Mouse (Mus musculus): Measurements from ENCODE around the gene Gas2l2.

Gene Gas2l2

GRCm38 (mm10) chr11:83403787-83404186, 25.5 kb downstream of the Gas2l2 start:
- in situ Hi-C loops (cut with MboI; ENCODE audit: low sequenced_read_pairs), result no loop called here

GRCm38 (mm10) chr11:83398724-83399123, 30.5 kb downstream of the Gas2l2 start:
- in situ Hi-C loops (cut with MboI; ENCODE audit: low sequenced_read_pairs), result no loop called here

GRCm38 (mm10) chr11:83397626-83398025, 31.6 kb downstream of the Gas2l2 start:
- in situ Hi-C loops (cut with MboI; ENCODE audit: low sequenced_read_pairs), result no loop called here

GRCm38 (mm10) chr11:83394802-83395439, 34.3 kb downstream of the Gas2l2 start:
- in situ Hi-C loops (cut with MboI; ENCODE audit: low sequenced_read_pairs), result no loop called here

GRCm38 (mm10) chr11:83393062-83393461, 36.2 kb downstream of the Gas2l2 start:
- in situ Hi-C loops (cut with MboI; ENCODE audit: low sequenced_read_pairs), result no loop called here

- in situ Hi-C loops (cut with MboI; ENCODE audit: low sequenced_read_pairs), result no loop called here
Measured at GRCm38 (mm10) chr11:83383532-83383887, 45.7 kb downstream of the Gas2l2 start.

GRCm38 (mm10) chr11:83382876-83383531, 46.3 kb downstream of the Gas2l2 start:
- in situ Hi-C loops (cut with MboI; ENCODE audit: low sequenced_read_pairs), result no loop called here

GRCm38 (mm10) chr11:83379745-83380341, 49.4 kb downstream of the Gas2l2 start:
- in situ Hi-C loops (cut with MboI; ENCODE audit: low sequenced_read_pairs), result no loop called here
